Mouse (Mus musculus): Measurements from ENCODE around the gene Elmo3.

DNA sequence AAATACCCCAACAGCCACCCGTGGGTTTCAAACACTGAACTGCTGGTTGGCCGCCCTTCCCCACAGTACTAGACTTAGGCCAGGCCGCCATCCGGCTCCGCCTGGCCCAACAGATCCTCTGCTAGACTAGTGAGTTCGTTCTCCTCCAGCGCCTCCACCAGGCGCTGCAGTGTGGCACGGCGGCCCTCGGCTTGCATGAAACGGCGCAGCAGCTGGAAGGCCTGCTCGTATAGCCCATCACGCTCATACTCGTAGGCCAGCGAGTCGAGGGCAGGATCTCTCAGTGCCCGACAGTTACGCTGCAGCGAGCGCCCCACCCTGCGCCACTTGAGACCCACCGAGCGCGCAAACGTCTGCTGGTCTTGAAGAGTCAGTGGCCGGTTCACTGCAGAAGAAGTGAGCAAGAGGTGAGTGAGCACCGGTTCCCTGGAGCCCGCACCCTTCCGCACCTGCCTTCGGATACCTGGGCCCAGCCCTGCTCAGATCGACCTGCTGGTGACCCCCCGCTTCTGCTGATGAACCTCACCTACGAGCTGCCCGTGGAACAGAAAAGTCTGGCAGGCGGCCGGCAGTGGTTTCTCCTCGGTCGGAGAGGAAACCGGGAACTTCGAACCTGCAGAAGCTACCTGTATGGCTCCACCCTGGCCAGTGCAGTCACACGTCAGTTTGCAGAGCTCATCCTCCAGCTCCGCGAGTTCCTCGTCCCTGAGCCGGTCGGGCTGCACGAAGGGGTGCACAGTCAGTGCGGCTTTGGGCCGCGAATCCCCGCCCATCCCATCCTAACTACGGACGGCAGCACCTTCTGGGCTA, 46.3 kb upstream of the Elmo3 start:
- TF ChIP-seq CTCF (IDR thresholded peaks at IDR 0.05; ENCODE audit: control insufficient read depth, insufficient read depth, low read length) (no peak), POLR2A (IDR thresholded peaks at IDR 0.05; ENCODE audit: borderline replicate concordance, control insufficient read depth, low read depth, low read length) (no peak)
